Mouse (Mus musculus) embryo, embryonic 11 days (tissue): ENCODE data around the gene Olfr342.

Experiments used
- DNase-seq: peaks from one replicate; pipeline ENCODE4 v3.0.0-alpha.2; 2015

The Olfr342 gene

DNA sequence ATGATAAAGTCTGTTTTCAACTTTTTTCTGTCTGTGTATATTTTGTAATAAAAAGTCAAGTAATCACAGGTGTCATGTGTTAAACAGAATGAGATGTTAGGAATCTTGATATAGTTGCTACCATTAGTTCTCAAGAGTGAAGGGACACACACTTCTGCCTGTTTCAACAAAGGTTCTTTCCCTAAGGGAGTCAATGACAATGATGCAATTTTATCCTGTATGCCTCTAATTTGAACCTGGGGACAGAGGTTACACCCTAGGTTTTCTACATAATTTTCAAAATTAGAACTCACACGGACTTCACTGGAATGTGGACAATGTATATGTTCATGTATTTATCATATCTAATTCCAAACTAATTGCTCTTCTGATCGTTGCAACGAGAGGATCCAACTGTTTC, at the start of gene Olfr342:
Gene Olfr342 (plus strand): TSS at position 301 of the 400 bp plus-strand sequence.
- DNase-seq: no peak

DNA sequence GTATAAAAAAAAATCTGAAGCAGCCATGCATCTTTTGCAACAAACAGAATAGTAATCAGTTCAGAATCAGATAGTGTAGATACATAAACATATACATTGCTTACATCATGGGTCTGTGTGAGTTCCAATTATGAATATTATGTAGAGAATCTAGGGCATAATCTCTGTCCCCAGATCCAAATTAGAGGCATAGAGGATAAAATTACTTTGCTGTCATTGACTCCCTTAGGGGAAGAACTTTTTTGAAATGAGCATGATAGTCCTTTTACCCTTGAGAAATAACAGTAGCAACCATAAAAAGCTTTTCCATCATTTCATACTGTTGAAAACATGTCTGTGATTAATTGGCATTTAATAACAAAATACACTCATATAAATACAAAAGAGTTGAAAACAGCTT, 42.4 kb upstream of the Olfr342 start, which contains the start of gene Olfr341:
Gene Olfr341 (minus strand): TSS at position 101 of the 400 bp plus-strand sequence.
- no peak for DNase-seq

GRCm38 (mm10) chr2:36565156-36565555, 40.4 kb downstream of the Olfr342 start:
- no peak for DNase-seq

- no peak for DNase-seq
These were observed 41.6 kb downstream of the Olfr342 start, which contains the start of gene Olfr344 for GRCm38 (mm10) chr2:36566362-36566761. Gene Olfr344, plus strand, starts transcription at chr2:36566662.

GRCm38 (mm10) chr2:36567022-36567421, 42.2 kb downstream of the Olfr342 start:
- DNase-seq: no peak

GRCm38 (mm10) chr2:36567845-36568244, 43.0 kb downstream of the Olfr342 start:
- no peak for DNase-seq
